Mouse (Mus musculus) forebrain, embryonic 12.5 days (tissue): ENCODE data around the gene Actr2. TPM values are rescaled to one million over a fixed set of nuclear protein-coding genes. Genes with fewer than 3 reads are reported as not detected.

Source experiments
- ATAC-seq: fragments of 200-750 bp; cut with Nextera tagmentation; 2 replicates; pipeline ENCODE4 v1.8.0; 2017; ENCODE audit warnings: moderate TSS enrichment; ENCODE audit not compliant: low FRiP score
- H3K27ac ChIP-seq: fragments of 300-500 bp; sonication (generic); 2 replicates; pipeline ENCODE4 v1.5.1; 2016; ENCODE audit warnings: mild to moderate bottlenecking
- H3K27me3 ChIP-seq: fragments of 300-500 bp; sonication (generic); 2 replicates; pipeline ENCODE4 v1.6.1; 2016; ENCODE audit warnings: mild to moderate bottlenecking
- H3K36me3 ChIP-seq: fragments of 300-500 bp; sonication (generic); replicated peaks from 2 replicates; pipeline ENCODE4 v1.6.1; 2016; ENCODE audit warnings: mild to moderate bottlenecking
- H3K4me1 ChIP-seq: fragments of 300-500 bp; sonication (generic); 2 replicates; pipeline ENCODE4 v1.6.1; 2016
- H3K4me2 ChIP-seq: fragments of 300-500 bp; sonication (generic); 2 replicates; pipeline ENCODE4 v1.6.1; 2016; ENCODE audit warnings: mild to moderate bottlenecking, moderate library complexity
- H3K4me3 ChIP-seq: fragments of 300-500 bp; sonication (generic); replicated peaks from 2 replicates; pipeline ENCODE4 v1.5.1; 2016; ENCODE audit warnings: mild to moderate bottlenecking
- H3K9ac ChIP-seq: fragments of 300-500 bp; sonication (generic); 2 replicates; pipeline ENCODE4 v1.6.1; 2016; ENCODE audit warnings: mild to moderate bottlenecking
- H3K9me3 ChIP-seq: fragments of 300-500 bp; sonication (generic); 2 replicates; pipeline ENCODE4 v1.6.1; 2016
- WGBS: fragments of 180-500 bp; shearing (Covaris S2); methylation state at CpG from one replicate; pipeline ENCODE4 v1.1.7; 2016; 5-methylcytosine and 5-hydroxymethylcytosine counted together
- polyA plus RNA-seq: library from polyadenylated mRNA; unstranded; fragments of >200 nt; fragmentation: Nextera tagmentation; extraction: Ambion mirVana; gene quantifications from 2 replicates; pipeline ENCODE4 v1.2.1, GENCODE M21; 2016

The Actr2 gene
- polyA plus RNA-seq, 1 experiment from 2014 or later, result 137 TPM

- no peak for ATAC-seq
- 98% methylated on average over 35 of the region's 35 CpGs for WGBS
- H3K36me3 ChIP-seq, result peaks cover 68% of the 10 kb centered on the region
These were observed 92.0 kb downstream of the Actr2 start for GRCm38 (mm10) chr11:20020720-20021119.

GRCm38 (mm10) chr11:20018905-20019304, 93.8 kb downstream of the Actr2 start:
- H3K9ac ChIP-seq, result no peak overlapping the region
- H3K4me3 ChIP-seq, result no peak overlapping the region
- no peak for ATAC-seq
- H3K4me2 ChIP-seq, result no peak overlapping the region
- H3K27me3 ChIP-seq, result no peaks in the 10 kb centered on the region
- H3K4me1 ChIP-seq, result no peaks in the 10 kb centered on the region
- H3K9me3 ChIP-seq, result peaks cover 28% of the 10 kb centered on the region
- 100% methylated on average over 2 of the region's 2 CpGs for WGBS
- no peak overlapping the region for H3K27ac ChIP-seq
- H3K36me3 ChIP-seq, result peaks cover 67% of the 10 kb centered on the region

More at GRCm38 (mm10) chr11:20020720-20021119, 92.0 kb downstream of the Actr2 start:
- Histone ChIP-seq H3K4me2 (no peak overlapping the region), H3K4me1 (no peaks in the 10 kb centered on the region), H3K9me3 (peaks cover 28% of the 10 kb centered on the region), H3K4me3 (no peak overlapping the region), H3K27me3 (no peaks in the 10 kb centered on the region), H3K9ac (no peak overlapping the region), H3K27ac (no peak overlapping the region)

- Histone ChIP-seq H3K36me3 (peaks cover 65% of the 10 kb centered on the region), H3K4me2 (no peak overlapping the region), H3K4me1 (no peaks in the 10 kb centered on the region), H3K27ac (no peak overlapping the region), H3K27me3 (no peaks in the 10 kb centered on the region), H3K9me3 (peaks cover 28% of the 10 kb centered on the region), H3K4me3 (no peak overlapping the region), H3K9ac (no peak overlapping the region)
- whole genome bisulfite sequencing, result 95% methylated on average over 13 of the region's 13 CpGs
- ATAC-seq, result no peak
These were observed 94.8 kb downstream of the Actr2 start for GRCm38 (mm10) chr11:20017937-20018336.

- no peaks in the 10 kb centered on the region for H3K9me3 ChIP-seq
- H3K4me3 ChIP-seq, result no peak overlapping the region
- no peak overlapping the region for H3K27ac ChIP-seq
- 94% methylated on average over 3 of the region's 3 CpGs for WGBS
- H3K9ac ChIP-seq, result no peak overlapping the region
- no peak overlapping the region for H3K4me2 ChIP-seq
- peaks cover 43% of the 10 kb centered on the region for H3K36me3 ChIP-seq
- H3K4me1 ChIP-seq, result no peaks in the 10 kb centered on the region
- ATAC-seq, result no peak
- H3K27me3 ChIP-seq, result no peaks in the 10 kb centered on the region
These were observed 99.3 kb downstream of the Actr2 start for GRCm38 (mm10) chr11:20013366-20013765.

Other genes with a start within 250 kb of the Actr2 start
- gene Spred2, start 188.5 kb downstream of the Actr2 start, polyA plus RNA-seq, result 8.1 and 8.4 TPM in 2 replicates
- gene Rab1a, start 88.5 kb upstream of the Actr2 start, polyA plus RNA-seq, result 270 and 283 TPM in 2 replicates
- gene Cep68, start 136.5 kb upstream of the Actr2 start, polyA plus RNA-seq, result 36.3 and 41.2 TPM in 2 replicates
- gene Slc1a4, start 219.8 kb upstream of the Actr2 start, polyA plus RNA-seq, result 24.7 and 29.1 TPM in 2 replicates